Mouse (Mus musculus) liver, embryonic 11.5 days (tissue): ENCODE data around the gene Tln1. TPM values are rescaled to one million over a fixed set of nuclear protein-coding genes. Genes with fewer than 3 reads are reported as not detected.

Experiments
- ATAC-seq: fragments of 200-750 bp; cut with Nextera tagmentation; replicated peaks from 2 replicates; pipeline ENCODE4 v1.8.0; 2017; ENCODE audit warnings: moderate number of reproducible peaks, mild to moderate bottlenecking, moderate TSS enrichment, moderate library complexity; ENCODE audit not compliant: low FRiP score
- DNase-seq: peaks from one replicate; pipeline ENCODE4 v3.0.0-alpha.2; 2017; ENCODE audit warnings: low spot score
- H3K27ac ChIP-seq: fragments of 300-500 bp; sonication (generic); 2 replicates; pipeline ENCODE4 v1.5.1; 2014; ENCODE audit warnings: mild to moderate bottlenecking, low read depth, low read length, control low read depth
- H3K27me3 ChIP-seq: fragments of 300-500 bp; sonication (generic); replicated peaks from 2 replicates; pipeline ENCODE4 v1.6.1; 2014; ENCODE audit warnings: low read length, mixed read lengths; ENCODE audit not compliant: control insufficient read depth, insufficient read depth
- H3K36me3 ChIP-seq: fragments of 300-500 bp; sonication (generic); 2 replicates; pipeline ENCODE4 v1.6.1; 2014; ENCODE audit warnings: mild to moderate bottlenecking, low read length, moderate library complexity, mixed read lengths; ENCODE audit not compliant: control insufficient read depth, insufficient read depth
- H3K4me1 ChIP-seq: fragments of 300-500 bp; sonication (generic); replicated peaks from 2 replicates; pipeline ENCODE4 v1.6.1; 2014; ENCODE audit warnings: low read length, mixed read lengths; ENCODE audit not compliant: control insufficient read depth, insufficient read depth
- H3K4me2 ChIP-seq: fragments of 300-500 bp; sonication (generic); 2 replicates; pipeline ENCODE4 v1.6.1; 2014; ENCODE audit warnings: mild to moderate bottlenecking, control low read depth, moderate library complexity
- H3K4me3 ChIP-seq: fragments of 300-500 bp; sonication (generic); 2 replicates; pipeline ENCODE4 v1.5.1; 2014; ENCODE audit warnings: low read depth, low read length, control low read depth
- H3K9ac ChIP-seq: fragments of 300-500 bp; sonication (generic); 2 replicates; pipeline ENCODE4 v1.6.1; 2014; ENCODE audit warnings: low read depth, low read length, control low read depth
- H3K9me3 ChIP-seq: fragments of 300-500 bp; sonication (generic); 2 replicates; pipeline ENCODE4 v1.6.1; 2016; ENCODE audit warnings: low read length, inconsistent platforms, mixed read lengths; ENCODE audit not compliant: control insufficient read depth
- WGBS: fragments of 180-500 bp; shearing (Covaris S2); extraction: QIAGEN DNeasy Blood & Tissue Kit; methylation state at CpG from one replicate; pipeline ENCODE4 v1.1.7; 2014; 5-methylcytosine and 5-hydroxymethylcytosine counted together
- polyA plus RNA-seq: library from polyadenylated mRNA; unstranded; fragments of >200 nt; fragmentation: Nextera tagmentation; extraction: Ambion mirVana; gene quantifications from 2 replicates; pipeline ENCODE4 v1.2.1, GENCODE M21; 2014

The Tln1 gene
- polyA plus RNA-seq, 1 experiment from 2014 or later, result 66.4 TPM

- Histone ChIP-seq H3K9ac (no peak overlapping the region), H3K27me3 (peaks cover 6% of the 10 kb centered on the region; the same call in 1 of the 2 replicates), H3K9me3 (no peaks in the 10 kb centered on the region), H3K4me1 (peaks cover 18% of the 10 kb centered on the region), H3K4me3 (no peak overlapping the region), H3K27ac (no peak overlapping the region), H3K4me2 (no peak overlapping the region), H3K36me3 (no peaks in the 10 kb centered on the region)
- ATAC-seq (no peak), DNase-seq (no peak)
- WGBS, result 76% methylated on average over 2 of the region's 2 CpGs
Measured at GRCm38 (mm10) chr4:43503041-43503440, 59.5 kb downstream of the Tln1 start.

GRCm38 (mm10) chr4:43499407-43500333, 62.8 kb downstream of the Tln1 start, which contains the start of gene Arhgef39:
Gene Arhgef39, minus strand, starts transcription at chr4:43499695.
- WGBS, result 7% methylated on average over 50 of the region's 50 CpGs
- Histone ChIP-seq H3K4me1 (peaks cover 22% of the 10 kb centered on the region), H3K36me3 (peaks cover 8% of the 10 kb centered on the region; the same call in 1 of the 2 replicates), H3K27ac (peak within 1 kb of the TSS; percentile 34; the same call in 1 of the 2 replicates), H3K9me3 (no peaks in the 10 kb centered on the region), H3K4me2 (peak within 1 kb of the TSS; percentile 70), H3K4me3 (peak within 1 kb of the TSS; percentile 68), H3K27me3 (no peaks in the 10 kb centered on the region), H3K9ac (peak within 1 kb of the TSS; percentile 84)
- peak; percentile 85 for ATAC-seq
- peak; percentile 91 for DNase-seq

- Histone ChIP-seq H3K27ac (peak overlapping the region; percentile 34; the same call in 1 of the 2 replicates), H3K4me2 (peak overlapping the region; percentile 70), H3K9ac (peak overlapping the region; percentile 84), H3K4me1 (peaks cover 17% of the 10 kb centered on the region), H3K27me3 (no peaks in the 10 kb centered on the region), H3K9me3 (no peaks in the 10 kb centered on the region), H3K4me3 (peak overlapping the region; percentile 68), H3K36me3 (peaks cover 8% of the 10 kb centered on the region; the same call in 1 of the 2 replicates)
- DNase-seq (no peak), ATAC-seq (peak; percentile 61)
- WGBS, result 6% methylated on average over 8 of the region's 8 CpGs
Measured at GRCm38 (mm10) chr4:43498983-43499382, 63.5 kb downstream of the Tln1 start.

- Histone ChIP-seq H3K4me1 (peaks cover 16% of the 10 kb centered on the region), H3K27ac (no peak overlapping the region), H3K9ac (peak overlapping the region; percentile 84), H3K27me3 (no peaks in the 10 kb centered on the region), H3K4me2 (peak overlapping the region; percentile 70), H3K4me3 (peak overlapping the region; percentile 68), H3K9me3 (no peaks in the 10 kb centered on the region), H3K36me3 (peaks cover 8% of the 10 kb centered on the region; the same call in 1 of the 2 replicates)
- ATAC-seq (no peak), DNase-seq (no peak)
- WGBS, result 65% methylated on average over 4 of the region's 4 CpGs
Measured at GRCm38 (mm10) chr4:43497946-43498345, 64.5 kb downstream of the Tln1 start.

- Histone ChIP-seq H3K4me3 (no peak overlapping the region), H3K4me2 (peak overlapping the region; percentile 70), H3K9me3 (no peaks in the 10 kb centered on the region), H3K27me3 (no peaks in the 10 kb centered on the region), H3K9ac (no peak overlapping the region), H3K4me1 (peaks cover 16% of the 10 kb centered on the region), H3K36me3 (peaks cover 8% of the 10 kb centered on the region; the same call in 1 of the 2 replicates), H3K27ac (no peak overlapping the region)
- ATAC-seq (no peak), DNase-seq (no peak)
- 93% methylated on average over 8 of the region's 8 CpGs for WGBS
Measured at GRCm38 (mm10) chr4:43497405-43497804, 65.1 kb downstream of the Tln1 start.

- no peak overlapping the region for H3K4me2 ChIP-seq
- H3K4me1 ChIP-seq, result peaks cover 16% of the 10 kb centered on the region
- 65% methylated on average over 6 of the region's 6 CpGs for WGBS
- H3K4me3 ChIP-seq, result no peak overlapping the region
- no peak overlapping the region for H3K9ac ChIP-seq
- no peak overlapping the region for H3K27ac ChIP-seq
- DNase-seq (no peak), ATAC-seq (no peak)
- H3K36me3 ChIP-seq, result peaks cover 8% of the 10 kb centered on the region; the same call in 1 of the 2 replicates
- no peaks in the 10 kb centered on the region for H3K27me3 ChIP-seq
- H3K9me3 ChIP-seq, result no peaks in the 10 kb centered on the region
Measured at GRCm38 (mm10) chr4:43496587-43496986, 65.9 kb downstream of the Tln1 start.

- peaks cover 15% of the 10 kb centered on the region for H3K4me1 ChIP-seq
- no peaks in the 10 kb centered on the region for H3K27me3 ChIP-seq
- 1% methylated on average over 9 of the region's 9 CpGs for WGBS
- peak overlapping the region; percentile 66 for H3K4me2 ChIP-seq
- peak overlapping the region; percentile 69 for H3K4me3 ChIP-seq
- H3K9ac ChIP-seq, result peak overlapping the region; percentile 77
- no peak for DNase-seq
- peaks cover 8% of the 10 kb centered on the region; the same call in 1 of the 2 replicates for H3K36me3 ChIP-seq
- peak overlapping the region; percentile 66; the same call in 1 of the 2 replicates for H3K27ac ChIP-seq
- H3K9me3 ChIP-seq, result no peaks in the 10 kb centered on the region
- ATAC-seq, result no peak
Measured at GRCm38 (mm10) chr4:43493846-43494240, 68.6 kb downstream of the Tln1 start.

GRCm38 (mm10) chr4:43493186-43493845, 69.2 kb downstream of the Tln1 start:
- peak overlapping the region; percentile 66 for H3K4me2 ChIP-seq
- peaks cover 8% of the 10 kb centered on the region; the same call in 1 of the 2 replicates for H3K36me3 ChIP-seq
- ATAC-seq, result peak; percentile 82
- H3K9me3 ChIP-seq, result no peaks in the 10 kb centered on the region
- H3K4me1 ChIP-seq, result peaks cover 9% of the 10 kb centered on the region
- peak overlapping the region; percentile 77 for H3K9ac ChIP-seq
- peak overlapping the region; percentile 66 for H3K27ac ChIP-seq
- WGBS, result 0% methylated on average over 47 of the region's 47 CpGs
- H3K4me3 ChIP-seq, result peak overlapping the region; percentile 69
- H3K27me3 ChIP-seq, result no peaks in the 10 kb centered on the region
- peak; percentile 96 for DNase-seq
